Mouse (Mus musculus) hindbrain, embryonic 16.5 days (tissue): Measurements from ENCODE around the gene Poc1b. TPM values are rescaled to one million over a fixed set of nuclear protein-coding genes. Genes with fewer than 3 reads are reported as not detected.

Experiments
- ATAC-seq: fragments of 200-750 bp; cut with Nextera tagmentation; 2 replicates; pipeline ENCODE4 v1.8.0; 2017; ENCODE audit warnings: moderate TSS enrichment, moderate library complexity
- H3K27ac ChIP-seq: fragments of 300-500 bp; sonication (generic); 2 replicates; pipeline ENCODE4 v1.5.1; 2014; ENCODE audit warnings: low read depth, mild to moderate bottlenecking, control low read depth, low read length, moderate library complexity
- H3K27me3 ChIP-seq: fragments of 300-500 bp; sonication (generic); replicated peaks from 2 replicates; pipeline ENCODE4 v1.6.1; 2014; ENCODE audit warnings: low read length; ENCODE audit not compliant: control insufficient read depth, insufficient read depth
- H3K36me3 ChIP-seq: fragments of 300-500 bp; sonication (generic); 2 replicates; pipeline ENCODE4 v1.6.1; 2014; ENCODE audit warnings: mild to moderate bottlenecking, low read length, moderate library complexity, mixed read lengths; ENCODE audit not compliant: control insufficient read depth, insufficient read depth
- H3K4me1 ChIP-seq: fragments of 300-500 bp; sonication (generic); 2 replicates; pipeline ENCODE4 v1.6.1; 2014; ENCODE audit warnings: low read depth, low read length; ENCODE audit not compliant: control insufficient read depth, insufficient read depth
- H3K4me2 ChIP-seq: fragments of 300-500 bp; sonication (generic); 2 replicates; pipeline ENCODE4 v1.6.1; 2014; ENCODE audit warnings: mild to moderate bottlenecking, low read length, control low read depth, moderate library complexity
- H3K4me3 ChIP-seq: fragments of 300-500 bp; sonication (generic); 2 replicates; pipeline ENCODE4 v1.5.1; 2014; ENCODE audit warnings: mild to moderate bottlenecking, low read length, control low read depth, moderate library complexity
- H3K9ac ChIP-seq: fragments of 300-500 bp; sonication (generic); 2 replicates; pipeline ENCODE4 v1.6.1; 2014; ENCODE audit warnings: low read depth, mild to moderate bottlenecking, control low read depth, low read length, moderate library complexity
- H3K9me3 ChIP-seq: fragments of 300-500 bp; sonication (generic); 2 replicates; pipeline ENCODE4 v1.6.1; 2014; ENCODE audit warnings: mild to moderate bottlenecking, low read length, moderate library complexity; ENCODE audit not compliant: control insufficient read depth
- WGBS: fragments of 180-500 bp; shearing (Covaris S2); extraction: QIAGEN DNeasy Blood & Tissue Kit; methylation state at CpG from one replicate; pipeline ENCODE4 v1.1.7; 2014; 5-methylcytosine and 5-hydroxymethylcytosine counted together
- polyA plus RNA-seq: library from polyadenylated mRNA; unstranded; fragments of >200 nt; fragmentation: Nextera tagmentation; extraction: Ambion mirVana; gene quantifications from 2 replicates; pipeline ENCODE4 v1.2.1, GENCODE M21; 2015

The Poc1b gene
- polyA plus RNA-seq, 1 experiment from 2014 or later: 9.1 TPM

- Histone ChIP-seq H3K4me2 (peak overlapping the region; percentile 46), H3K9ac (peak overlapping the region; percentile 32; the same call in 1 of the 2 replicates)
Observed at GRCm38 (mm10) chr10:99246797-99247508, 140.1 kb downstream of the Poc1b start.

More at GRCm38 (mm10) chr10:99246797-99247508, 140.1 kb downstream of the Poc1b start:
- Histone ChIP-seq H3K4me1 (no peaks in the 10 kb centered on the region), H3K27me3 (no peaks in the 10 kb centered on the region), H3K36me3 (no peaks in the 10 kb centered on the region), H3K9me3 (no peaks in the 10 kb centered on the region), H3K4me3 (peak overlapping the region; percentile 23), H3K27ac (no peak overlapping the region)
- WGBS: 56% methylated on average over 20 of the region's 20 CpGs
- ATAC-seq: peak; percentile 56

Other genes starting within 250 kb of the Poc1b start
- 308 and 330 TPM in 2 replicates for gene Atp2b1, start 192.6 kb upstream of the Poc1b start, polyA plus RNA-seq
- gene Galnt4, start 1.1 kb downstream of the Poc1b start, polyA plus RNA-seq: 2.9 and 3.3 TPM in 2 replicates
- 0.14 TPM in 1 of 2 replicates, not detected in the other for gene Phxr2, start 19.3 kb downstream of the Poc1b start, polyA plus RNA-seq
- gene Dusp6, start 156.2 kb downstream of the Poc1b start, polyA plus RNA-seq: 35.2 and 37.0 TPM in 2 replicates